Mouse (Mus musculus) stomach, postnatal 0 days (tissue): ENCODE data around the gene Sparc. TPM values are rescaled to one million over a fixed set of nuclear protein-coding genes. Genes with fewer than 3 reads are reported as not detected.

ENCODE experiments used
- ATAC-seq: fragments of 200-750 bp; cut with Nextera tagmentation; 2 replicates; pipeline ENCODE4 v1.8.0; 2017; ENCODE audit not compliant: low FRiP score, low TSS enrichment
- DNase-seq: peaks from one replicate; pipeline ENCODE4 v3.0.0-alpha.2; 2016; ENCODE audit warnings: low spot score
- H3K27ac ChIP-seq: fragments of 300-500 bp; sonication (generic); replicated peaks from 2 replicates; pipeline ENCODE4 v1.5.1; 2014; ENCODE audit warnings: mild to moderate bottlenecking, control low read depth
- H3K27me3 ChIP-seq: fragments of 300-500 bp; sonication (generic); 2 replicates; pipeline ENCODE4 v1.6.1; 2014; ENCODE audit warnings: low read length; ENCODE audit not compliant: control insufficient read depth, insufficient read depth
- H3K36me3 ChIP-seq: fragments of 300-500 bp; sonication (generic); 2 replicates; pipeline ENCODE4 v1.6.1; 2014; ENCODE audit warnings: low read length, mixed read lengths; ENCODE audit not compliant: control insufficient read depth, insufficient read depth
- H3K4me1 ChIP-seq: fragments of 300-500 bp; sonication (generic); replicated peaks from 2 replicates; pipeline ENCODE4 v1.6.1; 2014; ENCODE audit warnings: antibody characterized with exemption; ENCODE audit not compliant: control insufficient read depth, insufficient read depth
- H3K4me2 ChIP-seq: fragments of 300-500 bp; sonication (generic); replicated peaks from 2 replicates; pipeline ENCODE4 v1.6.1; 2014; ENCODE audit warnings: low read depth, mild to moderate bottlenecking, control low read depth, moderate library complexity
- H3K4me3 ChIP-seq: fragments of 300-500 bp; sonication (generic); 2 replicates; pipeline ENCODE4 v1.5.1; 2014; ENCODE audit warnings: low read depth, low read length, control low read depth
- H3K9ac ChIP-seq: fragments of 300-500 bp; sonication (generic); 2 replicates; pipeline ENCODE4 v1.6.1; 2014; ENCODE audit warnings: mild to moderate bottlenecking, low read length, control low read depth, mixed read lengths
- H3K9me3 ChIP-seq: fragments of 300-500 bp; sonication (generic); 2 replicates; pipeline ENCODE4 v1.6.1; 2016; ENCODE audit warnings: low read length; ENCODE audit not compliant: control insufficient read depth
- CTCF ChIP-seq: IDR thresholded peaks from 2 replicates; pipeline ENCODE4 v1.5.1; 2016; ENCODE audit warnings: antibody characterized with exemption, low read depth, mild to moderate bottlenecking, moderate library complexity
- EP300 ChIP-seq: optimal IDR thresholded peaks from 2 replicates; pipeline ENCODE3; 2016; ENCODE audit warnings: antibody characterized with exemption
- WGBS: fragments of 180-500 bp; shearing (Covaris S2); extraction: QIAGEN DNeasy Blood & Tissue Kit; methylation state at CpG from one replicate; pipeline ENCODE4 v1.1.7; 2014; 5-methylcytosine and 5-hydroxymethylcytosine counted together
- polyA plus RNA-seq: library from polyadenylated mRNA; unstranded; fragments of >200 nt; fragmentation: Nextera tagmentation; extraction: Ambion mirVana; gene quantifications from 2 replicates; pipeline ENCODE4 v1.2.1, GENCODE M21; 2015

Gene Sparc
- polyA plus RNA-seq, 1 experiment from 2014 or later = 1,849 TPM

GRCm38 (mm10) chr11:55449531-55449930 is 26.5 kb upstream of the Sparc start:
- ATAC-seq (no peak), DNase-seq (no peak)
- H3K9ac ChIP-seq = no peak overlapping the region
- H3K4me1 ChIP-seq = no peaks in the 10 kb centered on the region
- no peak overlapping the region for H3K4me2 ChIP-seq
- H3K27me3 ChIP-seq = no peaks in the 10 kb centered on the region
- 73% methylated on average over 7 of the region's 7 CpGs for WGBS
- no peak overlapping the region for H3K4me3 ChIP-seq
- H3K36me3 ChIP-seq = peaks cover 6% of the 10 kb centered on the region
- no peak for TF ChIP-seq CTCF
- no peak for TF ChIP-seq EP300
- no peaks in the 10 kb centered on the region for H3K9me3 ChIP-seq
- no peak overlapping the region for H3K27ac ChIP-seq

- TF ChIP-seq EP300 = no peak
- peak; percentile 95 for TF ChIP-seq CTCF
- ATAC-seq (peak; percentile 86), DNase-seq (peak; percentile 80)
- 9% methylated on average over 4 of the region's 4 CpGs for WGBS
- Histone ChIP-seq H3K36me3 (peaks cover 6% of the 10 kb centered on the region), H3K9ac (no peak overlapping the region; the same call in 1 of the 2 replicates), H3K4me2 (no peak overlapping the region), H3K9me3 (no peaks in the 10 kb centered on the region), H3K4me1 (no peaks in the 10 kb centered on the region), H3K4me3 (no peak overlapping the region), H3K27ac (peak overlapping the region; percentile 69; the same call in 1 of the 2 replicates), H3K27me3 (no peaks in the 10 kb centered on the region)
These were observed 23.6 kb upstream of the Sparc start for GRCm38 (mm10) chr11:55446579-55446978.

GRCm38 (mm10) chr11:55444772-55445171 is 21.8 kb upstream of the Sparc start:
- H3K4me2 ChIP-seq = no peak overlapping the region
- H3K27ac ChIP-seq = no peak overlapping the region
- H3K4me3 ChIP-seq = no peak overlapping the region
- H3K9ac ChIP-seq = no peak overlapping the region
- no peaks in the 10 kb centered on the region for H3K27me3 ChIP-seq
- peak; percentile 90 for TF ChIP-seq CTCF
- TF ChIP-seq EP300 = no peak
- H3K36me3 ChIP-seq = peaks cover 5% of the 10 kb centered on the region
- DNase-seq = no peak
- peak; percentile 61; the same call in 1 of the 2 replicates for ATAC-seq
- 0% methylated on average over 1 of the region's 1 CpGs for WGBS
- no peaks in the 10 kb centered on the region for H3K4me1 ChIP-seq
- H3K9me3 ChIP-seq = no peaks in the 10 kb centered on the region

GRCm38 (mm10) chr11:55439718-55440117 is 16.7 kb upstream of the Sparc start:
- no peaks in the 10 kb centered on the region for H3K9me3 ChIP-seq
- no peaks in the 10 kb centered on the region for H3K4me1 ChIP-seq
- no peaks in the 10 kb centered on the region for H3K27me3 ChIP-seq
- no peak overlapping the region for H3K9ac ChIP-seq
- no peak for ATAC-seq
- no peak overlapping the region for H3K27ac ChIP-seq
- H3K4me2 ChIP-seq = no peak overlapping the region
- 67% methylated on average over 5 of the region's 5 CpGs for WGBS
- no peaks in the 10 kb centered on the region for H3K36me3 ChIP-seq
- no peak for DNase-seq
- TF ChIP-seq EP300 (no peak), CTCF (no peak)
- H3K4me3 ChIP-seq = no peak overlapping the region

GRCm38 (mm10) chr11:55438031-55438430 is 15.0 kb upstream of the Sparc start:
- Histone ChIP-seq H3K36me3 (no peaks in the 10 kb centered on the region), H3K4me3 (no peak overlapping the region), H3K4me1 (no peaks in the 10 kb centered on the region), H3K4me2 (no peak overlapping the region), H3K27me3 (no peaks in the 10 kb centered on the region), H3K27ac (no peak overlapping the region), H3K9me3 (no peaks in the 10 kb centered on the region), H3K9ac (no peak overlapping the region)
- ATAC-seq (no peak), DNase-seq (no peak)
- 41% methylated on average over 4 of the region's 4 CpGs for WGBS
- TF ChIP-seq EP300 (no peak), CTCF (no peak)

GRCm38 (mm10) chr11:55436089-55436488 is 13.1 kb upstream of the Sparc start:
- WGBS = 90% methylated on average over 6 of the region's 6 CpGs
- no peak overlapping the region for H3K4me2 ChIP-seq
- no peaks in the 10 kb centered on the region for H3K4me1 ChIP-seq
- H3K9me3 ChIP-seq = no peaks in the 10 kb centered on the region
- DNase-seq (no peak), ATAC-seq (no peak)
- H3K4me3 ChIP-seq = no peak overlapping the region
- no peak overlapping the region for H3K27ac ChIP-seq
- H3K27me3 ChIP-seq = no peaks in the 10 kb centered on the region
- no peak for TF ChIP-seq EP300
- TF ChIP-seq CTCF = no peak
- no peak overlapping the region for H3K9ac ChIP-seq
- no peaks in the 10 kb centered on the region for H3K36me3 ChIP-seq
